Mouse (Mus musculus): ENCODE measurements around the gene Rassf8.

- TF ChIP-seq CTCF (IDR thresholded peaks at IDR 0.05; ENCODE audit: borderline replicate concordance, extremely low read depth, insufficient read depth, insufficient read length): no peak
- TF ChIP-seq POLR2A (IDR thresholded peaks at IDR 0.05; ENCODE audit: borderline replicate concordance, extremely low read depth, insufficient read depth, insufficient read length, poor library complexity, severe bottlenecking): no peak
These were observed 7.9 kb downstream of the Rassf8 start for GRCm38 (mm10) chr6:145754416-145754815.
